Mouse (Mus musculus) small intestine, adult 10 weeks (tissue): ENCODE results near the gene Polr1d. TPM values are rescaled to one million over a fixed set of nuclear protein-coding genes. Genes with fewer than 3 reads are reported as not detected.

Source experiments
- polyA plus RNA-seq: library from polyadenylated mRNA; stranded (reverse); fragments of 350-450 nt; fragmentation: Illumina TruSeq; extraction: RNeasy Lipid Tissue Mini Kit (QIAGEN cat#74804); gene quantifications from one replicate; pipeline ENCODE4 v1.2.3, GENCODE M21; 2014; ENCODE audit warnings: low replicate concordance

Gene Polr1d
- polyA plus RNA-seq, result 70.6 TPM

GRCm38 (mm10) chr5:147076799-147077165 is at the start of gene Polr1d:
Gene Polr1d, plus strand, starts transcription at chr5:147077050.

GRCm38 (mm10) chr5:147076026-147076798 is 638 bp upstream of the Polr1d start, which contains the start of gene Lnx2:
Gene Lnx2, minus strand, starts transcription at chr5:147076586.

Other genes starting within 250 kb of the Polr1d start
- gene Rpl21, start 244.2 kb upstream of the Polr1d start, polyA plus RNA-seq, result 153 TPM
- gene Rasl11a, start 232.0 kb upstream of the Polr1d start, polyA plus RNA-seq, result not detected
- gene Gtf3a, start 128.4 kb upstream of the Polr1d start, polyA plus RNA-seq, result 15.2 TPM
- gene Mtif3, start 113.2 kb upstream of the Polr1d start, polyA plus RNA-seq, result 27.2 TPM
- gene Lnx2, start 464 bp upstream of the Polr1d start, polyA plus RNA-seq, result 11.8 TPM
- not detected for gene Gsx1, start 111.6 kb downstream of the Polr1d start, polyA plus RNA-seq
- gene Pdx1, start 192.9 kb downstream of the Polr1d start, polyA plus RNA-seq, result 10.9 TPM
- 31.2 TPM for gene Cdx2, start 230.2 kb downstream of the Polr1d start, polyA plus RNA-seq
- not detected for gene Urad, start 245.4 kb downstream of the Polr1d start, polyA plus RNA-seq